Mouse (Mus musculus): ENCODE data around the gene Rimbp2.

DNA sequence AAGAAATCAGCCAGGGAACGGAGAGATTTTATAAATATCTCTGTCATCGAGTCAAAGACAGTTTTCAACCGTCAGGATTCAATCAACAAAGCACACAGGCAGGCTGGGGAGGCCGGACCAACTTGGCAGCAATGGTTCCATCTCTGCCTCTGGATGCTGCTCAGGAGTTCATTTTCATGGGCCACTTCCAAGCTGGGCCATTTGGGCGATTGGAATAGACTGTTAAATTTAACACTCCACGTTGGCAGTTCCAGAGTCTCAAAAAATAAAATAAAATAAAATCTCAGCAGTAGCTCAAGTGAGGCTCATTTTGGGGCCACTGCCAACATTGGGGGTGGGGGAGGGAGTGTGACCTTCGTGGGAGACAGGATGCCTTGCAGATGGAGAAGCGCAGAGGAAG, 137.7 kb downstream of the Rimbp2 start:
- no peak for TF ChIP-seq CTCF (IDR thresholded peaks at IDR 0.05; ENCODE audit: low read depth, low read length)
- no peak for TF ChIP-seq POLR2AphosphoS5 (IDR thresholded peaks at IDR 0.05; ENCODE audit: insufficient replicate concordance, low read depth, low read length)
- TF ChIP-seq TAL1 (conservative IDR thresholded peaks at IDR 0.05; ENCODE audit: low read depth, low read length) = no peak
- no peak for TF ChIP-seq GATA1 (IDR thresholded peaks at IDR 0.05; ENCODE audit: borderline replicate concordance, low read length)
- no peak for TF ChIP-seq GATA2 (IDR thresholded peaks at IDR 0.05; ENCODE audit: borderline replicate concordance, low read depth, low read length)

Measured in G1E (cell line).